Mouse (Mus musculus): ENCODE results near the gene Gng8.
A peak's percentile ranks its signal among the peaks of the same experiment; 100 is the strongest.

The Gng8 gene

DNA sequence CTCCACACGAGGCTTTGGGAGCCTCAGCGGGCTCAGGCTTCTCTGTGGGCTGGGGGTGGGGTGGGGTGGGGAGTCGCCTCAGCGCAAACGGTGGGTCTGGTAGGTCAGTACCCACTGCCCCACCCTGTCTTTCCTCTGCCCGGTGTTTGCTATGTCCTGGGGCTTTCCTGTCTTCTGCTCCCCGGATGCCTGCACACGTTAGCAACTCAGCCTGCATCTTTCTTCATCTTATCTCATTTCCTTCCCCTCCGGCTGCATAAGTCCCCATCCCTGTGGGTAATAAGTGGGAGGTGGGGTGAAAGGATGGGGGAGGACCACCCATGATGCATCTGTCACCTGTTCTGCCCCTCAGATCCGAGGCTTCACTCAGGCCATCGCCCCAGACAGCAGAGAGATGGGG, 16.8 kb downstream of the Gng8 start:
- DNase-seq (ENCODE audit: low spot score in 2 of 2), result no peak

DNA sequence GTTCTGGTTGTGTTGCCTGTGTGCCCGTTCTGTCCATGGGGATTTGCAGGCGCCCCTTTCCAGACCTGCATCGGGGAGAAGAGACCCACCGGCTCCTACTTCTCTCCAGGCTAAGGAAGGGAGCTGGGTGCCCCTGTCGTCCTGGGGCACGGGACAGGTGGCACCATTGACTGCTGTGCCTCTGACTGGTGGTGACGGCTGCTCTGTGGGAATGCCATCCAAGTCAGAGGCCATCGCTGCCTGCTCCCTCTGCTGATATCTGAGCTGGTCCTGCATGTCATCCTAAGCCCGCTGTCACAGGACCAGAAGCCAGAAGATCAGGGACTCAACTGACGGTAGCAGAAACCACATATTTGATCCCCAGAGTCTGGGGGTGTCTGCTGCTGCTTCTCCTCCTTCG, 17.3 kb downstream of the Gng8 start:
- no peak for DNase-seq (ENCODE audit: low spot score in 2 of 2)

DNA sequence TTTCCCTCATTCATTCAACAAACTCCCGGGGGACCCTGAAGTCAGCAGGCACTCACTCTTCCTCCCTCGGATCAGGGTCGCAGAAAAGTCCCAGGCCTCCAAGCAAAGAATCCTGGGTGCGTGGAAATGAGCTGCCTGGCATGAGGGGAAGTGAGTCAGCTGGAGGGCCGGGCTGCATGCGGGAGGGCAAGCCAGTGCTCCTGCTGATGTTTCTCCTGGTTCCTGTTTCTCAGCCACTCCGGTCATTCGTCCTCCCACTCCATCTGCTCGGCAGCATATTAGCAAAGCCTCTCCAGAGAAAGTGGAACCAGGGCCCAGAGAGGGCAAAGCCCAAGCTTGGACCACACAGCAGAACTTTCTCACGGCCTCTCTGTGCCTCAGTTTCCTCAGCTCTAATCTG, 18.3 kb downstream of the Gng8 start:
- DNase-seq (ENCODE audit: low spot score in 2 of 2), result no peak

DNA sequence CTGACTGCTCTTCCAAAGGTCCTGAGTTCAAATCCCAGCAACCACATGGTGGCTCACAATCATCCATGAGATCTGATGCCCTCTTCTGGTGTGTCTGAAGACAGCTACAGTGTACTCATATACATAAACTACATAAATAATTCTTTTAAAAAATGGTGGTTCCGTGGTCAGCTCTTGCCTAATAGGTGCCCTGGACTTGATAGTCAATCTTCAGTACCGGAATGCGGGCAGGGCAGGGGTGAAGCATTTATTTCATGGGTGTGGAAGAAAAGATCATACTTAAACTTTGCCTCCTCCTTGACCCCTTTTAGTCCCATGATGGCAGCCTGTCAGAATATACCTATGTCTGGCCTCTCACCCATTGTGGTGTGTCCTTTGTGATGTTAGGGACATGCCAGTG, 20.3 kb downstream of the Gng8 start:
- no peak for DNase-seq (ENCODE audit: low spot score in 2 of 2)

- DNase-seq (ENCODE audit: low spot score in 2 of 2), result no peak
Measured at GRCm38 (mm10) chr7:16912360-16912759, 20.8 kb downstream of the Gng8 start.

DNA sequence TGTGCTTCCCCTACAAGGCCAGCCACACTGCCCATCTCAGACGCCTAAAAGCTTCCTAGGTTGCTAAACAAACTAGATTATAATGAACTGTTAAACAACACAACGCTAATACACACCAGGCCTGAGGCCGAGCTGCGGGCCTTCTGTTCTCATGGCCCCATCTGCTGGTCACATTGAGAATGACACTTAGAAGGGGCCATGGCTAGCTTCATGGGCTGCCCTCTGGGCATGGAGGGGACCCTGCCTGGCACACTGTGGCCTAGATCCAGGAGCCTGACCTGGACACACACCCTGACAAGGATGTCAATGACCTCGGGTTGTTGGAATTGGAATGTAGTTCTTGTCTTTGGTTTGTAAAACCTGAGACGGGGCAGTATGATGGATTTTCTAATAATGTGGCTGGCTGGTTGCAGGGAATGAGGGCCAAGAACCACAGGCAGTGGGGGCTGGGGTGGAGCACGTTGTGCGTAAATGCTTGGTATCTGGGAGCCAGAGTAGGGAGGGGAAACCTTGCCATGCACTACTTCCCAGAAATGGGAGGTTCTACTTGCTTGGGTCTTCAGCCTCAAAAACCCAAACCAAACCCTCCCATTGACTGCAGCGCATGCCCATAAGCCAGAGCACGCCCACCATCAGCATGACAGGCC, 22.3 kb downstream of the Gng8 start:
- peak; percentile 70 to 78 for DNase-seq (ENCODE audit: low spot score in 2 of 2)

DNA sequence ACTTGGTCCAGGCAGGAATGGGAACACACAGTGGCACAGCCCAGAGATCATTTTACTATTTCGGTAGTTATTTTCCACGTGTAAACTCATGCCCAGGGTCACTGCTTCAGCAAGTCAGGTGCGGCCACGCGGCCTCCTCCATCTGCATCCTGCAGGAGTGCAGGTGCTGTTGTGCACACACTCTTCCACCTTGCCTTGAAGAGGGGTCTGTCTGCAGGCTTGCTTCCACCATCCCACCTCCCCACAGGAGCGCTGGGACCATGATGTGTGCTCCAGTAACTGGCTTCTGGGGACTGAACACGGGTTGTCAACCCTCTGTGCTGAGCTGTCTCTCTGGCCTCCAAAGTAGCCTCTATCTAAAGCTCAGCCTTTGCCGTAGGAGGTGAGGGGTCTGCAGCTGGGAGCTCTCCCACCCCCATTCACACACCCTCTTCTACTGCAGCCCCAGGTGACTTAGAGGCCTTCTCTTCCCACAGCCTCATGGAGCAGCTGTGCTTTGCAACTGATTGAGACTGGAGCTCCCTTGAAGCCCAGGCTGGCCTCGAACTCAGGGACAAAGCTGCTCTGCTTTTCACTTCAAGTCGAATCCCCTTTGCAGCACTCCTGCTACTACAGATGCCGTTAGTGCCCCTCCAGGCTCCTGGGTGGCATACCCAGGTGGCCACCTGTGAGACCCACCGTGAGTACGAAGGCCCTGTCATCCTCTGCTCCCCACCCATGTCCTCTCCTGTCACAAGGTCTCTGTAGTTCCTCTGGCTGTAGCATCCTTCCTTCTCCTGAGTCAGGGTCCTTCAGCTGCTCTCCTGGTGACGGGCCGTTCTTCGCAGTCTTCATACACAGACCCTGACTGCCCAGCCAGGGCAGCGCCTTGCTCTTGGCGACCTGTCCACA, 23.1 kb downstream of the Gng8 start:
- no peak for DNase-seq (ENCODE audit: low spot score in 2 of 2)

GRCm38 (mm10) chr7:16915461-16916340, 24.1 kb downstream of the Gng8 start:
- no peak for DNase-seq (ENCODE audit: low spot score in 2 of 2)

DNA sequence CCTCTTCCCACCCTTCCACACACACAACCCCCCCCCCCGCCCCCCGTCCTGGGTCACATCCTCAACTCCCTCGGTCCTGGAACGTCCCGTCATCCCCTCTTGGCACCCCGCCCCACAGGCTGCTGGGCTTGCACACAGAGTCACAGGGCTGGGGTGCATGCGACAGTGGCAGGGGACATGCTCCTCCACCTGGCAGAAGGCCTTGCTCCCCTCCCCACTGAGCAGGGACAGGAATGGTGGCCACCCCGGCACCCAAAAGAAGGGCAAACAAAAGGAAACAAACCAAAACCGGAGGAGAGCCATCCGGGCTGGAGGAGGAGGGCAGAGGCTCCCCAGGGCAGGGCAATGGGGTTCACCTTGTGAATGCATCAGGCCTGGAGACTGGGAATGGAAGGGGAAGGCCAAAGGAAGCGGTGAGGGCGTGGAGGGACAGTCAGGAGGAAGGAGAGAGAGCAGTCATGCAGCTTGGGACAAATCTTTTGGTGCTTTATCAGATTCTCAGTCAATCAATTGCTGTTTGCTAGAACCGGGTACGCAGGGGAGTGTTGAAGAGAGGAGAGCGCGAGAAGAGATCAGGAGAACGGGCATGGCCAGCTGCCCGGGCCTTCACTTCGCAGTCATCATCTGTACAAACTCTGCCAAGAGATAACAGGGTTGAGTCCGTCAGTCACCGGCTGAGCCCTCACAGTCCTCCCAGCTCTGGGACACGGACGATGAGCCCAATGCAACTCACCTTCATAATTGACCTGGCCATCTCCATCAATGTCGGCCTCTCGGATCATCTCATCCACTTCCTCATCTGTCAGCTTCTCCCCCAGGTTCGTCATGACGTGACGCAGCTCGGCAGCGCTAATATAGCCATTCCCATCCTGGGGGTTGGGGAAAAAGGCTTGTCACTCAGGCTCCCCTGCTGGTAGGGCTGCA, 25.0 kb downstream of the Gng8 start:
- no peak for DNase-seq (ENCODE audit: low spot score in 2 of 2)

DNA sequence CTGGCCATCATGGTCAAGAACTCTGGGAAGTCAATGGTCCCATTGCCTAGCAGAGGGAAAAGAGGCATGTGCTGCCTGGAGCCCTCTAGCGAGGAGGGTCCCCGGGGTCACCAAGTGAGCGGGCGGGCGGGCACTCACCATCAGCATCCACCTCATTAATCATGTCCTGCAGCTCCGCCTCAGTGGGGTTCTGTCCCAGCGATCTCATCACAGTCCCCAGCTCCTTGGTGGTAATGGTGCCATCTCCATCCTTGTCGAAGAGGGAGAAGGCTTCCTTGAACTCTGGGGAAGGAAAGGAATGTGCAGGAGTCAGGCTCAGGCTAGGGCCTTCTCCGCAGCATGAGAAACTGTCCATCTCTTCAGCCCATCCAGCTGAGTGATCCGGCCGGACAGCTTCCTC, 25.9 kb downstream of the Gng8 start:
- no peak for DNase-seq (ENCODE audit: low spot score in 2 of 2)

- peak; percentile 80 to 82 for DNase-seq (ENCODE audit: low spot score in 2 of 2)
Measured at GRCm38 (mm10) chr7:16918014-16918413, 26.4 kb downstream of the Gng8 start.

- DNase-seq (ENCODE audit: low spot score in 2 of 2), result no peak
Measured at GRCm38 (mm10) chr7:16918670-16919069, 27.1 kb downstream of the Gng8 start.

- no peak for DNase-seq (ENCODE audit: low spot score in 2 of 2)
Measured at GRCm38 (mm10) chr7:16919395-16920149, 28.0 kb downstream of the Gng8 start.

DNA sequence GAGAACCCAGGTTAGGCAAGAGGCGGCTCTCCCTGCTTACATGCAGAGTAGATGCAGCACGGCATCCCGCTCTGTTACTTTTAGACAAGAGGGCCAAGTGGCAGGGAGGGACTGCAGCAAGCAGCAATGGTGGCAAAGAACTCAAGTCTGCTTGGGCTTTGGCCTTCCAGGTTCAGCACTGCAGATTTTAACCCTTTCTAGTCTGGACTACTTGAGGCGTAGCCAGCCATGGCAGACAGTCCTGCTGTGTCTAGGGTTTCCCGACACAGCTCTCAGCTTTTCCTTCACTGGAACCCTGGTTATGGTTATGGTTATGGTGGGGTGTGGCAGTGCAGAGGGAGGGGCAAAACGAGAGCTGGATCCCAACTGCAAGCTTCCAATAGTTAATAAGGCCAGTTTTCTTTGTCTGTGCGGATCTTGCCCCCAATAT, 28.6 kb downstream of the Gng8 start:
- DNase-seq (ENCODE audit: low spot score in 2 of 2), result no peak

DNA sequence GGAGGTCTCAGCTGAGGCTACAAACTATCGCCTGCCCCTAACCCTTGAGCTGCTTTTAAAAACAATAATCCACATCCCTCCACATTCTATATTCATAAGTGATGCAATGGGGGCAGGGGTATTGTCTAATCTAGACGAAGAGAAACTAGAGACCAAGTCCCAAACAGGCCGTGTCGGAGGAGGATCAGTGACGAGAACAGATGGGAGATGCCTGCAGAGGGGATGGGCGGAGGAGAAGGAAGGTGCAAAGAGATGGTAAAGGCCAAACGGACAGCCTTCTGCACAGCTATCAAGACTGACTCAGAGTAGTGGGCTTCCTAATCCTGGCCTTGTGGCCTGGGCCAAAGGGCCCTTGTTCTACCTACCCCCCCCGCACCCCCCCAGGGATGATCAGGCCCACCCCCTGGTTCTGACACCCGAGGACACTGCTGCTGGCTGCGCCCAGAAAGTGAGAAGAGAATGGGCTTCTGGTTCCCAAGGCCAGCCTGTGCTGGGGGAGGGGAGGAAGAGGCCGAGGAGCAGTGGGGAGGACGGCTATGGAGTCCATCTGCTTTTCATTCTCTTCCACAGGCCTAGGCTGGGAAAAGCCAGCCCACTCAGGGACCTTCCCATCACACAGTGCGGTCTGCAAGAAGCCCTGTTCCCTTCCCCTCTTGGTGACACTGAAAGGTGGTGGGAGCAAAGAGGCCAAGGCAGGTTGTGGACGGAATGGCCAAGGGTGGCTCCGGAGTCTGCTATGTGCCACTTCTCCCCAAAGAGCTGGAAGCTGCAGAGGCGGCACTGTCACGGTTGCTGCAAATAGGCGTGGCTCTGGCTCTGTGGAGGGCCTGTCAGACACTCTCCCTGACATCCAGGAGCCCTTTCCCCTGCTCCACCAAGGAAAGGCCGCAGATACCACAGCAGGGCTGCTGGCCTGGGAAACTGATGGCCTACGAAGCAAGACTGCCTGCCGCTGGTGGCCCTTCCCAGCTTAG, 29.5 kb downstream of the Gng8 start:
- peak in 1 of 2 experiments; percentile 58 for DNase-seq (ENCODE audit: low spot score in 2 of 2)

- no peak for DNase-seq (ENCODE audit: low spot score in 2 of 2)
Measured at GRCm38 (mm10) chr7:16921881-16922335, 30.3 kb downstream of the Gng8 start.

GRCm38 (mm10) chr7:16922360-16922973, 30.9 kb downstream of the Gng8 start:
- peak; percentile 54 to 64 for DNase-seq (ENCODE audit: low spot score in 2 of 2)

GRCm38 (mm10) chr7:16923283-16924036, 31.9 kb downstream of the Gng8 start:
- peak; percentile 48 to 58 for DNase-seq (ENCODE audit: low spot score in 2 of 2)

Data from frontal cortex, postnatal 36 days (tissue).